Mouse (Mus musculus): ENCODE data around the gene Ubap1. TPM values are rescaled to one million over a fixed set of nuclear protein-coding genes. Genes with fewer than 3 reads are reported as not detected.

Ubap1 gene
- polyA plus RNA-seq, 1 experiment from 2014 or later, result 53.6 TPM

DNA sequence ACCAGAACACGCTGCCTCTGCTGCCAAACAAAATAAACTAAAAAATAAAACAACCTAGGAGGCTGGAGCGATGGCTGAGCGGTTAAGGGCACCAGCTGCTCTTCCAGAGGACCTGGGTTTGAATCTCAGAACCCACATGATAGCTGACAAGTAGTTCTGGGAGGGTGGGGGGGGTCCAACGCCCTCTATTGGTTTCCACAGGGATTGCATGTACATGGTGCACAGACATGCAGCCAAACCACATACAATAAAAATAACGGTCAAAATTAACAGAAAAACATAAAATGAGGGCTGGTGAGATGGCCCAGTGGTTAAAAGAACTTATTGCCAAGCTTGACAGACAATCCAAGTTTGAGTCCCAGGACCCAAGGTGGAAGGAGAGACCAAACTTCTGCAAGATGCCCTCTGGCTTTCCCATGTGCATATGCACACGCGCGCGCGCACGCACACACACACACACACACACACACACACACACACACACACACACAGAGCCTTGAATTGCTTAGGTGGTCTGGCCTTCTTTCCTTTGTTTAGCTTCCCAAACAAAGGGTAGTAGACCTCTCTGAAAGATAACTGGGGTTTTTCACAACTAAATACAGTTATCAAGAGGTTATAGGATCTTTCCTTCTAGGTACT is 7.8 kb upstream of the Ubap1 start:
- no peaks in the 10 kb centered on the region for H3K9me3 ChIP-seq (ENCODE audit: control insufficient read depth, low read depth, low read length)
- H3K27ac ChIP-seq (ENCODE audit: low read length), result no peak overlapping the region
- ATAC-seq (ENCODE audit: insufficient number of reproducible peaks, insufficient read depth, low FRiP score, low read depth), result no peak
- H3K36me3 ChIP-seq (ENCODE audit: control insufficient read depth, insufficient read depth, low read length), result no peaks in the 10 kb centered on the region
- H3K4me2 ChIP-seq (replicated peaks; ENCODE audit: low read depth, low read length), result no peak overlapping the region
- 80% methylated on average over 11 of the region's 11 CpGs for whole genome bisulfite sequencing
- no peak overlapping the region for H3K4me3 ChIP-seq (ENCODE audit: low read depth, low read length)
- H3K9ac ChIP-seq (replicated peaks; ENCODE audit: low read depth, low read length), result no peak overlapping the region
- no peaks in the 10 kb centered on the region for H3K27me3 ChIP-seq (ENCODE audit: control insufficient read depth, insufficient read depth, low read length)
- H3K4me1 ChIP-seq (ENCODE audit: control insufficient read depth, insufficient read depth, low read length), result no peaks in the 10 kb centered on the region

GRCm38 (mm10) chr4:41346011-41346410 is 2.8 kb upstream of the Ubap1 start:
- Histone ChIP-seq H3K4me3 (ENCODE audit: low read depth, low read length) (no peak overlapping the region), H3K9ac (replicated peaks; ENCODE audit: low read depth, low read length) (no peak overlapping the region), H3K4me1 (ENCODE audit: control insufficient read depth, insufficient read depth, low read length) (peaks cover 13% of the 10 kb centered on the region), H3K4me2 (replicated peaks; ENCODE audit: low read depth, low read length) (no peak overlapping the region), H3K27ac (ENCODE audit: low read length) (no peak overlapping the region), H3K27me3 (ENCODE audit: control insufficient read depth, insufficient read depth, low read length) (no peaks in the 10 kb centered on the region), H3K9me3 (ENCODE audit: control insufficient read depth, low read depth, low read length) (no peaks in the 10 kb centered on the region), H3K36me3 (ENCODE audit: control insufficient read depth, insufficient read depth, low read length) (no peaks in the 10 kb centered on the region)
- 76% methylated on average over 2 of the region's 2 CpGs for WGBS
- ATAC-seq (ENCODE audit: insufficient number of reproducible peaks, insufficient read depth, low FRiP score, low read depth), result no peak

- Histone ChIP-seq H3K9me3 (ENCODE audit: control insufficient read depth, low read depth, low read length) (no peaks in the 10 kb centered on the region), H3K4me1 (ENCODE audit: control insufficient read depth, insufficient read depth, low read length) (peaks cover 13% of the 10 kb centered on the region), H3K9ac (replicated peaks; ENCODE audit: low read depth, low read length) (no peak overlapping the region), H3K4me3 (ENCODE audit: low read depth, low read length) (peak overlapping the region; percentile 75; the same call in 1 of the 2 replicates), H3K27ac (ENCODE audit: low read length) (peak overlapping the region; percentile 48; the same call in 1 of the 2 replicates), H3K4me2 (replicated peaks; ENCODE audit: low read depth, low read length) (peak overlapping the region; percentile 36), H3K27me3 (ENCODE audit: control insufficient read depth, insufficient read depth, low read length) (no peaks in the 10 kb centered on the region), H3K36me3 (ENCODE audit: control insufficient read depth, insufficient read depth, low read length) (no peaks in the 10 kb centered on the region)
- WGBS, result 30% methylated on average over 5 of the region's 5 CpGs
- no peak for ATAC-seq (ENCODE audit: insufficient number of reproducible peaks, insufficient read depth, low FRiP score, low read depth)
These were observed 957 bp upstream of the Ubap1 start for GRCm38 (mm10) chr4:41347839-41348238.

DNA sequence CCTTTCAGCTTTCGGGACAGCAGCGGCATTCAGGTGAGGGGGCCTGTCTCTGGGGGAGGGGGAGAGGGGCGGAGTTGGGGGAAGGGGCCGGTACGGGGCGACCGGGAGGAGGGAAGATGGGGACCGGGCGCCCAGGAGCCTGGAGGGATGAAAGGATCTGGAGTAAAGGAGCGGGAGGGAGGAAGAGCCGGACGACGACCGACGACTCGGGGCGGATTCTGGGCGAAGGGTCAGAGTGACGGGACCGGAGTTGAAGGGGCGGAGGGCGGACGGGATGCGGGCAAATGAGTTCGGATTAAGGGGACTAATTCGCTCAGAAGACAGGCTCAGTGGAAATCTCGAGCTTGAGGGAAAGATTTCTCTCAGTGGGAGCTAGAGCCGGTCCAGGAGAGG is 399 bp downstream of the Ubap1 start:
- Histone ChIP-seq H3K9me3 (ENCODE audit: control insufficient read depth, low read depth, low read length) (no peaks in the 10 kb centered on the region), H3K4me2 (replicated peaks; ENCODE audit: low read depth, low read length) (peak overlapping the region; percentile 81), H3K4me1 (ENCODE audit: control insufficient read depth, insufficient read depth, low read length) (peaks cover 13% of the 10 kb centered on the region), H3K4me3 (ENCODE audit: low read depth, low read length) (peak overlapping the region; percentile 75), H3K27me3 (ENCODE audit: control insufficient read depth, insufficient read depth, low read length) (no peaks in the 10 kb centered on the region), H3K36me3 (ENCODE audit: control insufficient read depth, insufficient read depth, low read length) (no peaks in the 10 kb centered on the region), H3K9ac (replicated peaks; ENCODE audit: low read depth, low read length) (peak overlapping the region; percentile 68), H3K27ac (ENCODE audit: low read length) (peak overlapping the region; percentile 95)
- 1% methylated on average over 28 of the region's 28 CpGs for WGBS
- no peak; the same call in none of the 2 replicates for ATAC-seq (ENCODE audit: insufficient number of reproducible peaks, insufficient read depth, low FRiP score, low read depth)

DNA sequence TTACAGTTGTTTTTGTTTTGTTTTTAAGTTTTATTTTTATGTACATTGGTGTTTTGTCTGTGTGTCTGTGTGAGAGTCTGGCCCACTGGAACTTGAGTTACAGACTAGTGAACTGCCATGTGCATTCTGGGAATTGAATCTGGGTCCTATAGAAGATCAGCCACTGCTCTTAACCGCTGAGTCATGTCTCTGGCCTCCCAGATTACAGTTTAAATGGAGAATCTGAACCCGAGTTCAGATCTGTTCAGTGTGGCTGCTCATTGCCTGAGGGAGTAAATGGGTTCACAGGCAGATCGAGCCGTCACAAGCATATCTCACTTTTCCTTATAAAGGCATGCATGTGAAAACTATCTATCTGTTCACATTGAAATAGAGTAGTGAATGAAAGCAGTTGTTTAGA is 4.0 kb downstream of the Ubap1 start:
- WGBS, result 96% methylated on average over 4 of the region's 4 CpGs
- Histone ChIP-seq H3K4me1 (ENCODE audit: control insufficient read depth, insufficient read depth, low read length) (peaks cover 10% of the 10 kb centered on the region), H3K4me3 (ENCODE audit: low read depth, low read length) (no peak overlapping the region), H3K36me3 (ENCODE audit: control insufficient read depth, insufficient read depth, low read length) (no peaks in the 10 kb centered on the region), H3K27me3 (ENCODE audit: control insufficient read depth, insufficient read depth, low read length) (no peaks in the 10 kb centered on the region), H3K27ac (ENCODE audit: low read length) (no peak overlapping the region), H3K9me3 (ENCODE audit: control insufficient read depth, low read depth, low read length) (no peaks in the 10 kb centered on the region), H3K9ac (replicated peaks; ENCODE audit: low read depth, low read length) (no peak overlapping the region), H3K4me2 (replicated peaks; ENCODE audit: low read depth, low read length) (no peak overlapping the region)
- no peak for ATAC-seq (ENCODE audit: insufficient number of reproducible peaks, insufficient read depth, low FRiP score, low read depth)

DNA sequence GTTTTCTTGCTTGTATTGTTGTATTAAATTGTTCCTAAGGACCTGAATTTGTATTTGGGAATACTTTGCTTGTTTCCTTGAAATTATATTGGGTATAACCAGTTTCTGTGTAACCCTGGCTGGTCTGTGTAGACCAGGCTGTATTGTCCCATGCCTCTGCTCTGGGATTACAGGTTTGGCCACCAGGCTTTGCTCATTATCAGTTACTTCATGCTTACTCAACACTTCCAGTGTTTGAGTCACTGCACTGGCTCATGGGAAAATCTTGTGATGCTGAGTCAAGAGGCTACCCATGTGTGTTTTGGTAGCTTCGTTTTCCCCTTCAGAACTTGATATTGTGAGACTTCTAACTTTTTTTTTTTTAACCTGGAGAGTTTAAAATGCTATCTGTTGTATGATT is 4.5 kb downstream of the Ubap1 start:
- no peaks in the 10 kb centered on the region for H3K9me3 ChIP-seq (ENCODE audit: control insufficient read depth, low read depth, low read length)

DNA sequence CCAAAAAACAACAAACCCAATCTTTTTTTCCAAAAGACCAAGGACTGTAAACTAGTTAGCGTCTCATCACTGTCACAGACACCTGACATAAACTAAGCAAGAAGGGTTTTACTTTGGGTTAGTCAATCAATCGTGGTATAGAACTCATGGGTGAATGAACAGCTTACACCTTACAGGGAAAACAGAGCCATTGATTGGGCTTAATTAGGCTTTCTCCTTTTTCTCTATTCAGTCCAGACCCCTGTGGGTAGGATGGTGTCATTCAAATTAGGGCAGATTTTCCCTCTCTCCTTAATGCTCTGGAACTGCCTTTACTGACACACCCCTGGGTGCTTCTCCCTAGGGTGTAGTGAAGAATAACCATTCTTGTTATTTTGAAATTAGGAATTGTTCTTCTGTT is 8.4 kb downstream of the Ubap1 start:
- Histone ChIP-seq H3K4me2 (replicated peaks; ENCODE audit: low read depth, low read length) (no peak overlapping the region), H3K4me3 (ENCODE audit: low read depth, low read length) (no peak overlapping the region), H3K36me3 (ENCODE audit: control insufficient read depth, insufficient read depth, low read length) (no peaks in the 10 kb centered on the region), H3K4me1 (ENCODE audit: control insufficient read depth, insufficient read depth, low read length) (no peaks in the 10 kb centered on the region), H3K27me3 (ENCODE audit: control insufficient read depth, insufficient read depth, low read length) (no peaks in the 10 kb centered on the region), H3K9me3 (ENCODE audit: control insufficient read depth, low read depth, low read length) (no peaks in the 10 kb centered on the region), H3K9ac (replicated peaks; ENCODE audit: low read depth, low read length) (no peak overlapping the region), H3K27ac (ENCODE audit: low read length) (no peak overlapping the region)
- 83% methylated on average over 2 of the region's 2 CpGs for WGBS
- no peak for ATAC-seq (ENCODE audit: insufficient number of reproducible peaks, insufficient read depth, low FRiP score, low read depth)

More for the DNA sequence above, 4.5 kb downstream of the Ubap1 start:
- Histone ChIP-seq H3K9ac (replicated peaks; ENCODE audit: low read depth, low read length) (no peak overlapping the region), H3K27ac (ENCODE audit: low read length) (no peak overlapping the region), H3K4me2 (replicated peaks; ENCODE audit: low read depth, low read length) (no peak overlapping the region), H3K36me3 (ENCODE audit: control insufficient read depth, insufficient read depth, low read length) (no peaks in the 10 kb centered on the region), H3K4me1 (ENCODE audit: control insufficient read depth, insufficient read depth, low read length) (peaks cover 5% of the 10 kb centered on the region), H3K4me3 (ENCODE audit: low read depth, low read length) (no peak overlapping the region), H3K27me3 (ENCODE audit: control insufficient read depth, insufficient read depth, low read length) (no peaks in the 10 kb centered on the region)
- WGBS, result 100% methylated on average over 1 of the region's 1 CpGs
- ATAC-seq (ENCODE audit: insufficient number of reproducible peaks, insufficient read depth, low FRiP score, low read depth), result no peak

DNA sequence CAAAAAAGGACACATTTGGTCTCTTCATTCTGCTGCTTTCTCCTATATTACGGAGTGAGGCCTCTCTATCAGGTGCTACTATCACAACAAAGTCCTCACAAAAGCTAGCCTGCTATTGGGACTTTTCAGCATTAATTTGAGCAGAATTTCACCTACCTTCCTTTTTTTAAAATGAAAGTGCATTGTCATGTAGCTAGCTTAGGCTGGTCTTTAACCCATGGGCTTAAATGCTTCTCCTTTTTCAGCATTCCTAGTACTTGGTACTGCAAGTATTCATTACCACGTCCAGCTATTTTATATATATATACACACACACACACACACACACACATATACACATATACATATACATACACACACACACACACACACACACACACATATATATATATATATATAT is 9.9 kb downstream of the Ubap1 start:
- no peaks in the 10 kb centered on the region for H3K27me3 ChIP-seq (ENCODE audit: control insufficient read depth, insufficient read depth, low read length)
- no peaks in the 10 kb centered on the region for H3K36me3 ChIP-seq (ENCODE audit: control insufficient read depth, insufficient read depth, low read length)
- H3K4me1 ChIP-seq (ENCODE audit: control insufficient read depth, insufficient read depth, low read length), result no peaks in the 10 kb centered on the region
- no peak overlapping the region for H3K9ac ChIP-seq (replicated peaks; ENCODE audit: low read depth, low read length)
- H3K4me3 ChIP-seq (ENCODE audit: low read depth, low read length), result no peak overlapping the region
- 84% methylated on average over 2 of the region's 2 CpGs for WGBS
- H3K27ac ChIP-seq (ENCODE audit: low read length), result no peak overlapping the region
- H3K9me3 ChIP-seq (ENCODE audit: control insufficient read depth, low read depth, low read length), result no peaks in the 10 kb centered on the region
- ATAC-seq (ENCODE audit: insufficient number of reproducible peaks, insufficient read depth, low FRiP score, low read depth), result no peak
- H3K4me2 ChIP-seq (replicated peaks; ENCODE audit: low read depth, low read length), result no peak overlapping the region

- WGBS, result 89% methylated on average over 7 of the region's 7 CpGs
- H3K4me2 ChIP-seq (replicated peaks; ENCODE audit: low read depth, low read length), result no peak overlapping the region
- H3K4me1 ChIP-seq (ENCODE audit: control insufficient read depth, insufficient read depth, low read length), result no peaks in the 10 kb centered on the region
- no peaks in the 10 kb centered on the region for H3K27me3 ChIP-seq (ENCODE audit: control insufficient read depth, insufficient read depth, low read length)
- no peak overlapping the region for H3K27ac ChIP-seq (ENCODE audit: low read length)
- H3K36me3 ChIP-seq (ENCODE audit: control insufficient read depth, insufficient read depth, low read length), result no peaks in the 10 kb centered on the region
- ATAC-seq (ENCODE audit: insufficient number of reproducible peaks, insufficient read depth, low FRiP score, low read depth), result no peak
- no peak overlapping the region for H3K4me3 ChIP-seq (ENCODE audit: low read depth, low read length)
- H3K9me3 ChIP-seq (ENCODE audit: control insufficient read depth, low read depth, low read length), result no peaks in the 10 kb centered on the region
- H3K9ac ChIP-seq (replicated peaks; ENCODE audit: low read depth, low read length), result no peak overlapping the region
These were observed 10.6 kb downstream of the Ubap1 start for GRCm38 (mm10) chr4:41359358-41359757.
